Mouse (Mus musculus) testis, adult 2 months (tissue): Measurements from ENCODE around the gene Fnbp4. TPM values are rescaled to one million over a fixed set of nuclear protein-coding genes. Genes with fewer than 3 reads are reported as not detected.
"Not testable (repeated sequence)": the region's sequence is repeated elsewhere in the genome, so short reads cannot be mapped to it uniquely, and the experiment has no call there.

Source experiments
- H3K27ac ChIP-seq: fragments of 200-500 bp; 2 replicates; pipeline ENCODE4 v1.5.1; 2012; ENCODE audit warnings: low read depth, low read length; ENCODE audit not compliant: control insufficient read depth, insufficient read depth
- H3K27me3 ChIP-seq: fragments of 200-500 bp; 2 replicates; pipeline ENCODE4 v1.6.1; 2012; ENCODE audit warnings: mild to moderate bottlenecking, low read length, moderate library complexity; ENCODE audit not compliant: control insufficient read depth, insufficient read depth
- H3K36me3 ChIP-seq: fragments of 200-500 bp; 2 replicates; pipeline ENCODE4 v1.6.1; 2012; ENCODE audit warnings: mild to moderate bottlenecking, low read length; ENCODE audit not compliant: control insufficient read depth, insufficient read depth
- H3K4me1 ChIP-seq: fragments of 200-500 bp; 2 replicates; pipeline ENCODE4 v1.6.1; 2012; ENCODE audit warnings: low read length; ENCODE audit not compliant: control insufficient read depth, insufficient read depth
- H3K4me3 ChIP-seq: fragments of 200-500 bp; 2 replicates; pipeline ENCODE4 v1.5.1; 2012; ENCODE audit warnings: low read depth, mild to moderate bottlenecking, low read length, moderate library complexity, mixed read lengths; ENCODE audit not compliant: control insufficient read depth
- CTCF ChIP-seq: fragments of 200-500 bp; IDR thresholded peaks from 2 replicates; pipeline ENCODE4 v1.5.1; 2012; ENCODE audit warnings: low read depth, mild to moderate bottlenecking, inconsistent platforms, low read length, moderate library complexity; ENCODE audit not compliant: control insufficient read depth, insufficient read depth, insufficient replicate concordance
- POLR2A ChIP-seq: fragments of 200-500 bp; IDR thresholded peaks from 2 replicates; pipeline ENCODE4 v1.6.1; 2012; ENCODE audit warnings: low read depth, mild to moderate bottlenecking, inconsistent platforms, low read length, moderate library complexity; ENCODE audit not compliant: control insufficient read depth
- polyA plus RNA-seq: library from polyadenylated mRNA; depleted of rRNA; stranded (reverse); fragments of >200 nt; gene quantifications from 2 replicates; pipeline ENCODE4 v1.2.3, GENCODE M21; 2012; rRNA removed

Gene Fnbp4
- polyA plus RNA-seq, 1 experiment = 33.5 TPM

- TF ChIP-seq CTCF (no peak), POLR2A (no peak)
- Histone ChIP-seq H3K36me3 (no peaks in the 10 kb centered on the region), H3K4me3 (no peak overlapping the region), H3K27ac (no peak overlapping the region), H3K27me3 (no peaks in the 10 kb centered on the region), H3K4me1 (no peaks in the 10 kb centered on the region)
Measured at GRCm38 (mm10) chr2:90820894-90821293, 75.7 kb downstream of the Fnbp4 start.

- Histone ChIP-seq H3K27ac (no peak overlapping the region), H3K27me3 (no peaks in the 10 kb centered on the region), H3K4me3 (no peak overlapping the region), H3K36me3 (no peaks in the 10 kb centered on the region), H3K4me1 (no peaks in the 10 kb centered on the region)
- TF ChIP-seq CTCF (no peak), POLR2A (no peak)
Measured at GRCm38 (mm10) chr2:90822978-90823377, 77.8 kb downstream of the Fnbp4 start.

- Histone ChIP-seq H3K27me3 (no peaks in the 10 kb centered on the region), H3K36me3 (no peaks in the 10 kb centered on the region), H3K27ac (no peak overlapping the region), H3K4me3 (no peak overlapping the region), H3K4me1 (no peaks in the 10 kb centered on the region)
- TF ChIP-seq CTCF = no peak
- no peak for TF ChIP-seq POLR2A
Measured at GRCm38 (mm10) chr2:90823781-90824180, 78.6 kb downstream of the Fnbp4 start.

GRCm38 (mm10) chr2:90824528-90824927 lies 79.4 kb downstream of the Fnbp4 start:
- not testable (repeated sequence) for H3K36me3 ChIP-seq, H3K27me3 ChIP-seq, H3K27ac ChIP-seq, H3K4me1 ChIP-seq, H3K4me3 ChIP-seq

GRCm38 (mm10) chr2:90825515-90826172 lies 80.5 kb downstream of the Fnbp4 start:
- TF ChIP-seq POLR2A (no peak), CTCF (no peak)
- no peaks in the 10 kb centered on the region for H3K36me3 ChIP-seq
- H3K27ac ChIP-seq = no peak overlapping the region
- H3K4me3 ChIP-seq = no peak overlapping the region
- H3K4me1 ChIP-seq = no peaks in the 10 kb centered on the region
- no peaks in the 10 kb centered on the region for H3K27me3 ChIP-seq

- Histone ChIP-seq H3K27me3 (no peaks in the 10 kb centered on the region), H3K27ac (no peak overlapping the region), H3K36me3 (no peaks in the 10 kb centered on the region), H3K4me3 (no peak overlapping the region), H3K4me1 (no peaks in the 10 kb centered on the region)
- TF ChIP-seq POLR2A (no peak), CTCF (no peak)
Measured at GRCm38 (mm10) chr2:90828739-90829138, 83.6 kb downstream of the Fnbp4 start.

Other genes starting within 250 kb of the Fnbp4 start
- 9.1 and 9.3 TPM in 2 replicates for gene Ptprj, start 164.7 kb upstream of the Fnbp4 start, polyA plus RNA-seq
- 19.3 and 28.0 TPM in 2 replicates for gene Nup160, start 68.2 kb upstream of the Fnbp4 start, polyA plus RNA-seq
- gene Agbl2, start 37.4 kb downstream of the Fnbp4 start, polyA plus RNA-seq = 69.0 and 76.0 TPM in 2 replicates
- gene Mtch2, start 101.8 kb downstream of the Fnbp4 start, polyA plus RNA-seq = 352 and 495 TPM in 2 replicates
- 390 and 487 TPM in 2 replicates for gene C1qtnf4, start 140.5 kb downstream of the Fnbp4 start, polyA plus RNA-seq
- 34.5 and 35.5 TPM in 2 replicates for gene Kbtbd4, start 159.4 kb downstream of the Fnbp4 start, polyA plus RNA-seq
- 139 and 170 TPM in 2 replicates for gene Ndufs3, start 159.5 kb downstream of the Fnbp4 start, polyA plus RNA-seq
- gene Celf1, start 195.0 kb downstream of the Fnbp4 start, polyA plus RNA-seq = 19.1 and 19.8 TPM in 2 replicates